Mouse (Mus musculus) thymus, adult 2 months (tissue): ENCODE results near the gene Hoxa1.

Experiments
- CTCF ChIP-seq: fragments of 200-500 bp; IDR thresholded peaks from 2 replicates; pipeline ENCODE4 v1.5.1; 2012; ENCODE audit warnings: mild to moderate bottlenecking, control low read depth, low read length, moderate library complexity, borderline replicate concordance; ENCODE audit not compliant: control insufficient read depth, poor library complexity, insufficient read depth; ENCODE audit errors: extremely low read depth
- POLR2A ChIP-seq: fragments of 200-500 bp; IDR thresholded peaks from 2 replicates; pipeline ENCODE4 v1.6.1; 2012; ENCODE audit warnings: mild to moderate bottlenecking, low read length, control low read depth, moderate library complexity; ENCODE audit not compliant: control insufficient read depth, poor library complexity, insufficient read depth; ENCODE audit errors: extremely low read depth

GRCm38 (mm10) chr6:52152226-52153193 is 5.6 kb downstream of the Hoxa1 start:
- TF ChIP-seq CTCF, result no peak
- no peak for TF ChIP-seq POLR2A
